Mouse (Mus musculus) forebrain, embryonic 16.5 days (tissue): ENCODE data around the gene Mrps18a. TPM values are rescaled to one million over a fixed set of nuclear protein-coding genes. Genes with fewer than 3 reads are reported as not detected.

Experiments
- polyA plus RNA-seq: library from polyadenylated mRNA; unstranded; fragments of >200 nt; fragmentation: Nextera tagmentation; extraction: Ambion mirVana; gene quantifications from 2 replicates; pipeline ENCODE4 v1.2.1, GENCODE M21; 2015

The Mrps18a gene
- polyA plus RNA-seq, 1 experiment from 2014 or later: 137 TPM

Other genes with a start within 250 kb of the Mrps18a start
- 2.5 and 3.3 TPM in 2 replicates for gene Vegfa, start 78.6 kb upstream of the Mrps18a start, polyA plus RNA-seq
- 33.7 and 48.7 TPM in 2 replicates for gene Rsph9, start 33.2 kb downstream of the Mrps18a start, polyA plus RNA-seq
- gene Mad2l1bp, start 42.6 kb downstream of the Mrps18a start, polyA plus RNA-seq: 28.6 and 30.1 TPM in 2 replicates
- gene Gtpbp2, start 50.0 kb downstream of the Mrps18a start, polyA plus RNA-seq: 39.1 and 47.4 TPM in 2 replicates
- 10.0 and 10.2 TPM in 2 replicates for gene Polh, start 91.7 kb downstream of the Mrps18a start, polyA plus RNA-seq
- 44.5 and 44.6 TPM in 2 replicates for gene Xpo5, start 91.8 kb downstream of the Mrps18a start, polyA plus RNA-seq
- gene Polr1c, start 137.1 kb downstream of the Mrps18a start, polyA plus RNA-seq: 87.7 and 88.1 TPM in 2 replicates
- gene Yipf3, start 137.1 kb downstream of the Mrps18a start, polyA plus RNA-seq: 88.5 and 91.6 TPM in 2 replicates
- 9.6 and 12.6 TPM in 2 replicates for gene Lrrc73, start 142.5 kb downstream of the Mrps18a start, polyA plus RNA-seq
- gene Tjap1, start 172.0 kb downstream of the Mrps18a start, polyA plus RNA-seq: 31.4 and 35.5 TPM in 2 replicates
- gene Dlk2, start 186.4 kb downstream of the Mrps18a start, polyA plus RNA-seq: 8.6 and 13.0 TPM in 2 replicates
- 7.2 and 8.1 TPM in 2 replicates for gene Abcc10, start 217.4 kb downstream of the Mrps18a start, polyA plus RNA-seq